Mouse (Mus musculus) hindbrain, embryonic 16.5 days (tissue): ENCODE measurements at regions not wholly inside any gene's neighbourhood (a gene's known extent, or its start where the extent isn't known, plus 50 kb on each side); places are given as distances from the start of the nearest gene placed in this dataset.

Experiments
- ATAC-seq: fragments of 200-750 bp; cut with Nextera tagmentation; 2 replicates; pipeline ENCODE4 v1.8.0; 2017; ENCODE audit warnings: moderate TSS enrichment, moderate library complexity
- H3K27ac ChIP-seq: fragments of 300-500 bp; sonication (generic); 2 replicates; pipeline ENCODE4 v1.5.1; 2014; ENCODE audit warnings: low read depth, mild to moderate bottlenecking, control low read depth, low read length, moderate library complexity
- H3K27me3 ChIP-seq: fragments of 300-500 bp; sonication (generic); replicated peaks from 2 replicates; pipeline ENCODE4 v1.6.1; 2014; ENCODE audit warnings: low read length; ENCODE audit not compliant: control insufficient read depth, insufficient read depth
- H3K36me3 ChIP-seq: fragments of 300-500 bp; sonication (generic); 2 replicates; pipeline ENCODE4 v1.6.1; 2014; ENCODE audit warnings: mild to moderate bottlenecking, low read length, moderate library complexity, mixed read lengths; ENCODE audit not compliant: control insufficient read depth, insufficient read depth
- H3K4me1 ChIP-seq: fragments of 300-500 bp; sonication (generic); 2 replicates; pipeline ENCODE4 v1.6.1; 2014; ENCODE audit warnings: low read depth, low read length; ENCODE audit not compliant: control insufficient read depth, insufficient read depth
- H3K4me2 ChIP-seq: fragments of 300-500 bp; sonication (generic); 2 replicates; pipeline ENCODE4 v1.6.1; 2014; ENCODE audit warnings: mild to moderate bottlenecking, low read length, control low read depth, moderate library complexity
- H3K4me3 ChIP-seq: fragments of 300-500 bp; sonication (generic); 2 replicates; pipeline ENCODE4 v1.5.1; 2014; ENCODE audit warnings: mild to moderate bottlenecking, low read length, control low read depth, moderate library complexity
- H3K9ac ChIP-seq: fragments of 300-500 bp; sonication (generic); 2 replicates; pipeline ENCODE4 v1.6.1; 2014; ENCODE audit warnings: low read depth, mild to moderate bottlenecking, control low read depth, low read length, moderate library complexity
- H3K9me3 ChIP-seq: fragments of 300-500 bp; sonication (generic); 2 replicates; pipeline ENCODE4 v1.6.1; 2014; ENCODE audit warnings: mild to moderate bottlenecking, low read length, moderate library complexity; ENCODE audit not compliant: control insufficient read depth
- WGBS: fragments of 180-500 bp; shearing (Covaris S2); extraction: QIAGEN DNeasy Blood & Tissue Kit; methylation state at CpG from one replicate; pipeline ENCODE4 v1.1.7; 2014; 5-methylcytosine and 5-hydroxymethylcytosine counted together

DNA sequence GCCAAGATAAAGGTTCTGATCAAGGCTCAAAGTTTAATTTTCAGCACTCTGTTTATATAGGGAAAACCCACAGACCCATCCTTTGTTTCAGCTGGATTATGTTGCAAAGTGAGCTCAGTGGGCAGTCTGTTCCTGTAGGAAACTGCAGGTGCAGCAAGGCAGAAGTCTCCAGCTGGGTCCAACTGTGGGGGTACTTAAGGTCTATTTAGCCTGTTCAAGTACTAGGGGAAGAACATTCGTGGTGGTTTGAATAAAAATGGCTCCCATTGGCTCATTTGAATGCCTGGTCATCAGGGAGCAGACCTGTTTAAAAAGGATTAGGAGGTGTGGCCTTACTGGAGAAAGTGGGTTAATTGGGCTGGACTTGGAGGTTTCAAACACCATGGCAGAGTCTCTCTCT, 106.3 kb downstream of the 2410131K14Rik start:
- H3K9me3 ChIP-seq = no peaks in the 10 kb centered on the region
- H3K9ac ChIP-seq = no peak overlapping the region
- no peak overlapping the region for H3K27ac ChIP-seq
- H3K4me3 ChIP-seq = no peak overlapping the region
- WGBS = 28% methylated on average over 1 of the region's 1 CpGs
- no peaks in the 10 kb centered on the region for H3K36me3 ChIP-seq
- no peak for ATAC-seq
- no peak overlapping the region for H3K4me2 ChIP-seq
- H3K27me3 ChIP-seq = no peaks in the 10 kb centered on the region
- H3K4me1 ChIP-seq = peaks cover 10% of the 10 kb centered on the region; the same call in 1 of the 2 replicates

DNA sequence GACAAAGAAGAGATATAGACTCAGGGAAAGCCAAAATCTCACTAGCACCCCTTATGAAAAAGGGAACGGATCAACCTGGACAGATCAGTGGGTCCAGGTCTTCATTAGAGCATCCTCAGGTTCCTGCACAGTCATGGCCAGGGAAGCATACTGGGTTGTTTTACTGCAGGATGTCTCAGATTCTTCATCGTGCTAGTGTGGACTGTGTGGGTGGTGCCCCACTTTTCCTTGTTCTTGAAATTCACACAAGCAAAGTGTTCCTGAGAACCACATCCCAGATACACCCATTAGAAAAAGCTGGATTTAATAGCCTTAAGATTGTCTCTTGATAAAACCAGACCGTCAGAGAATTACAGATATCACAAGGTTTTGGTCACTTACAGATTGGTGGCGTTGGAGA, 107.1 kb downstream of the 2410131K14Rik start:
- Histone ChIP-seq H3K27me3 (no peaks in the 10 kb centered on the region), H3K27ac (no peak overlapping the region), H3K4me1 (peaks cover 10% of the 10 kb centered on the region; the same call in 1 of the 2 replicates), H3K36me3 (no peaks in the 10 kb centered on the region), H3K4me2 (no peak overlapping the region), H3K9ac (no peak overlapping the region), H3K9me3 (no peaks in the 10 kb centered on the region), H3K4me3 (no peak overlapping the region)
- ATAC-seq = no peak
- 97% methylated on average over 4 of the region's 4 CpGs for WGBS

- H3K27me3 ChIP-seq = no peaks in the 10 kb centered on the region
- WGBS = 68% methylated on average over 5 of the region's 6 CpGs
These were observed 108.0 kb downstream of the 2410131K14Rik start for GRCm38 (mm10) chr5:118353061-118353460.

GRCm38 (mm10) chr5:118353689-118354088, 108.7 kb downstream of the 2410131K14Rik start:
- Histone ChIP-seq H3K4me1 (peaks cover 10% of the 10 kb centered on the region; the same call in 1 of the 2 replicates), H3K9ac (no peak overlapping the region), H3K4me2 (no peak overlapping the region), H3K27me3 (no peaks in the 10 kb centered on the region), H3K36me3 (no peaks in the 10 kb centered on the region), H3K4me3 (no peak overlapping the region), H3K9me3 (no peaks in the 10 kb centered on the region), H3K27ac (no peak overlapping the region)
- 25% methylated on average over 9 of the region's 9 CpGs for WGBS
- no peak for ATAC-seq

More at GRCm38 (mm10) chr5:118353061-118353460, 108.0 kb downstream of the 2410131K14Rik start:
- Histone ChIP-seq H3K27ac (no peak overlapping the region), H3K4me3 (no peak overlapping the region), H3K9ac (no peak overlapping the region), H3K9me3 (no peaks in the 10 kb centered on the region), H3K4me2 (no peak overlapping the region), H3K4me1 (peaks cover 10% of the 10 kb centered on the region; the same call in 1 of the 2 replicates), H3K36me3 (no peaks in the 10 kb centered on the region)
- no peak for ATAC-seq

GRCm38 (mm10) chr5:118354127-118354526, 109.1 kb downstream of the 2410131K14Rik start:
- Histone ChIP-seq H3K9ac (no peak overlapping the region), H3K4me3 (no peak overlapping the region), H3K36me3 (no peaks in the 10 kb centered on the region), H3K9me3 (no peaks in the 10 kb centered on the region), H3K4me1 (peaks cover 10% of the 10 kb centered on the region; the same call in 1 of the 2 replicates), H3K4me2 (no peak overlapping the region), H3K27me3 (no peaks in the 10 kb centered on the region), H3K27ac (no peak overlapping the region)
- 37% methylated on average over 5 of the region's 5 CpGs for WGBS
- no peak for ATAC-seq

- H3K9ac ChIP-seq = no peak overlapping the region
These were observed 109.8 kb downstream of the 2410131K14Rik start for GRCm38 (mm10) chr5:118354871-118355270.

DNA sequence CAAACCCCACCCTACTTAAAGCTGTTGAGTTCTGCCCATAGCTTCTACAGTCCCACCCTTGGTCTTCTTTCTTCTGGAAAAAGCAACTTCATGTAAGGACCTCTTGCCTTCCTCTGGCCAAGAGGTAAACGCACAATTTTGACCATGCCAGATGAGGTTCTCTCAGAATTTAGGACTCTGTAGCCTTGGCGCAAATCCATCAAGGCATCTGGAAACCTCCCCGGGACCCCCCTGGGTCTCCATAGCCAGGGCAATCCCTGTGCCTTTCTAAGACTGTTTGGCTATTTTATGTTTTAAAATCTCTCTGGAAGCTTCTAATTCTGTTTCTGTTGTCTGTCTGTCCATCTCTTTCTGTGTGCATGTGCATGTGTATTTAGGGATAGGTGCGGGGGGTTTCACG, 110.3 kb downstream of the 2410131K14Rik start:
- WGBS = 71% methylated on average over 5 of the region's 5 CpGs
- no peaks in the 10 kb centered on the region for H3K9me3 ChIP-seq
- no peak overlapping the region for H3K9ac ChIP-seq
- no peak overlapping the region for H3K27ac ChIP-seq
- no peaks in the 10 kb centered on the region for H3K27me3 ChIP-seq
- no peaks in the 10 kb centered on the region for H3K36me3 ChIP-seq
- no peak overlapping the region for H3K4me2 ChIP-seq
- peaks cover 11% of the 10 kb centered on the region for H3K4me1 ChIP-seq
- no peak overlapping the region for H3K4me3 ChIP-seq
- ATAC-seq = no peak

More at GRCm38 (mm10) chr5:118354871-118355270, 109.8 kb downstream of the 2410131K14Rik start:
- 37% methylated on average over 3 of the region's 3 CpGs for WGBS
- H3K9me3 ChIP-seq = no peaks in the 10 kb centered on the region
- ATAC-seq = no peak
- H3K27ac ChIP-seq = no peak overlapping the region
- H3K36me3 ChIP-seq = no peaks in the 10 kb centered on the region
- H3K27me3 ChIP-seq = no peaks in the 10 kb centered on the region
- H3K4me1 ChIP-seq = peaks cover 10% of the 10 kb centered on the region; the same call in 1 of the 2 replicates
- no peak overlapping the region for H3K4me2 ChIP-seq
- no peak overlapping the region for H3K4me3 ChIP-seq

DNA sequence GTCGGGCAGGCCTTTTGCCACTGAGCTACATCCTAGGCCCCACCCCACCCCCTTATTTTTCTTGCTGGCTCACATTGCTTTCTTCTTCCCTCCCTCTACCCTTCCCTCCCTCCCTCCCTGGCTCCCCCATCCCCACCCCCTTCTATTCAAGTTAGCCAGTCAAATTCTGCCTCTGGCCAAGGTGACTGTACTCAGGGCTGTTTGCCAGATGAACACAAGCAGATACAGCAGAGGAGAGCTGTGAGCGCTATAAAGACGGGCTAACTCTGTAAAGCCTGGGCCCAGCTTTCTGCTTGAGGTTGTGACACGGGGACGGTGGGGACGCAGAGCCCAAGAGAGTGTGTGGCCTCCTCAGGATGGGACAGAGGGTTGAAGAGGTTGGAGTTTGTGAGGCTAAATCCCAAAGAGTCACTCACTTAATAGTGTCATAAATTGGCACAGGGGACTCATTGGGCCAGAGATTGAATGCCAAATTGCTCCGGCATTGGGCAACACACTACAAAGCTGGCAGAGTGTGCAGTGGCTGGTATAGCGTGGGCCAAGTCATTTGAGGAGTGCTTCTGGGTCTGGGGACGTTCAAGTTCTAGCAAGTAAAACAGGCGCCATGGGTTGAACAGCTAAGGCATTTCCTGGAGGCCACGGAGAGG, 110.8 kb downstream of the 2410131K14Rik start:
- no peaks in the 10 kb centered on the region for H3K9me3 ChIP-seq
- H3K27ac ChIP-seq = no peak overlapping the region
- peak; percentile 82 for ATAC-seq
- H3K4me3 ChIP-seq = no peak overlapping the region
- H3K36me3 ChIP-seq = no peaks in the 10 kb centered on the region
- H3K27me3 ChIP-seq = no peaks in the 10 kb centered on the region
- no peak overlapping the region for H3K9ac ChIP-seq
- 55% methylated on average over 11 of the region's 11 CpGs for WGBS
- no peak overlapping the region for H3K4me2 ChIP-seq
- peaks cover 13% of the 10 kb centered on the region for H3K4me1 ChIP-seq

DNA sequence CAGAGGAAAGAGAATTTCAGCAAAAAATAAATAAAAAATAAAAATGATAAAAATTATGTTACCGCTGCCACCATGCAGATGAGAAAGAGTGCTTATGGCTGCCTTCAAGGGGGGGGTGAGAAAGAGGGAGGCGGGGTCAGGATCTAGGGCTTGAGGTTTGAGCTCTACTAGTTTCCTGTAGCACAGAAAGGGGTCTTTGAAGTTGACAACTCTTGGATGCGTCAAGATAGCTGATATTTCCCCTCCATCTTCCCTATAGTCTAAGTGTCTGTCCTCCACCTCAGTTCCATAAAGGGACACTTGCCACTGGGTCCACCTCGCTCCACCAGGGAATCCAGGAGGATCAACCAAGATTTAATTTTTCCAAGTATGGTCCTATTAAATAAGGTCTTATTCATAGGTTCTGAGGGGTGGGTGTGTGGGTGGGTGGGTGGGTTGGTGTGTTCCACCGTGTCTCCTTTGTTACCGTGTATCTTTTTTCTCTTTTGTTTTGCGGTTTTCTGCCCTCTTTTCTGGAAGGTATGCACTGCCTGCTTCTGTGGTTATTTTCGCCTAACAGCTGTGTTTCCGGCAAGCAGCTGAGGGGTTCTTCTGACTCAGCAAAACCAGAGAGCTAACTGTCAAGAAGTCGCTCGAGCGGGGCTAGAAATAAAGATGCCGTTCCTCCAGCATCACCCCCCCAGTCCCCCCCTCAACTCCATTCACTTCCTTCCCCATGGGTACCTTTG, 114.8 kb downstream of the 2410131K14Rik start:
- Histone ChIP-seq H3K27ac (no peak overlapping the region), H3K4me1 (peaks cover 13% of the 10 kb centered on the region), H3K4me3 (no peak overlapping the region), H3K9me3 (no peaks in the 10 kb centered on the region), H3K4me2 (no peak overlapping the region), H3K9ac (no peak overlapping the region), H3K36me3 (no peaks in the 10 kb centered on the region), H3K27me3 (no peaks in the 10 kb centered on the region)
- WGBS = 53% methylated on average over 13 of the region's 13 CpGs
- no peak for ATAC-seq
